Mouse (Mus musculus): ENCODE data around the gene Pnpla2. TPM values are rescaled to one million over a fixed set of nuclear protein-coding genes. Genes with fewer than 3 reads are reported as not detected.

Gene Pnpla2
- polyA plus RNA-seq, 1 experiment from 2014 or later, result 16.9 TPM

DNA sequence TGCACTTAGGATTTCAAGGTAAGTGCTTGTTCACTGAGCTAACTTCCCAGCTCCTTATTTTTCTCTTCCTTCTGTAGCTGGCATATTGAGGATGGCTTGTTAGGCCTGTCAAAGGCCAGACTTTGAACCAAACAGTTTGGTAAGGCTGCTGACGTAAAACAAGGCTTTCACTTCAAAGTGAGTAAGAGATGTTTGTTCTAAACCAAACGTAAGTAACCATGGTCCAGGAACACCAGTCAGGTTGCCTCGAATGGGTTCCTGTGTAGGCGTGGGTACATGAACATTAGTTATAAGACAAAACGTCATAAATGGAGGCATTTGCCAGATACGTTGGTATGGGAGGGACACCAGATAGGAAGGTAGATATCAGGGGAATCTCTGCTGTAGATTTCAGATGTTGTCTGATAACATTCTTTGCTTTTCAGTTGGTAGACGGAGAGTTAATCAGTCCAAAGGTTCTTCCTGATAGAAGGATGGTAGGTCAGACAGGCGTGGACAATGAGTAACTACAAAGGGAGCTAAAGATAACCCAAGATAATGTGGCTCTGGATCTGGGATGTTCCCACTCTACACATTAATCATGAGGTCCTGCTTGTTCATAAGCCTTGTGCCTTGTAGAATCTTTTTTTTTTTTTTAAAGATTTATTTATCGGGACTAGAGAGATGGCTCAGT is 34.8 kb upstream of the Pnpla2 start:
- no peak overlapping the region for H3K4me2 ChIP-seq
- H3K9me3 ChIP-seq, result no peaks in the 10 kb centered on the region
- H3K9ac ChIP-seq, result no peak overlapping the region
- WGBS, result 80% methylated on average over 9 of the region's 9 CpGs
- no peak for ATAC-seq (ENCODE audit: insufficient number of reproducible peaks, low FRiP score, low TSS enrichment, low read depth)
- no peak overlapping the region for H3K4me3 ChIP-seq
- H3K36me3 ChIP-seq, result no peaks in the 10 kb centered on the region
- no peaks in the 10 kb centered on the region for H3K27me3 ChIP-seq
- no peak overlapping the region for H3K27ac ChIP-seq
- H3K4me1 ChIP-seq, result no peaks in the 10 kb centered on the region

DNA sequence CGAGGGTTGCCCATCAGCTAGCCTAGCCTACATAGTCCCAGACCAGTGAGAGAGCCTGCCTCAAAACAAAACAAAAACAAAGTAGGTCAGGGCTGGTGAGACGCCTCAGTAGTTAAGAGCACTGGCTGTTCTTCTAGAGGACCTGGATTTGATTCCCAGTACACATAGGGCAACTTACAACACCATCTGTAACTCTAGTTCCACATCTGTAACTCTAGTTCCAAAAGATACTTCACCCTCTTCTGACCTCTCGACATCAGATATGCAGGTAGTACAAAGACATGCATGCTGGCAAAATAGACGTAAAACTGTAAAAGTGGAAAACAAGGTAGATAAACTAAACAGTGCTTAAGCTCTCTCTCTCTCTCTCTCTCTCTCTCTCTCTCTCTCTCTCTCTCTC is 31.2 kb upstream of the Pnpla2 start:
- no peaks in the 10 kb centered on the region for H3K4me1 ChIP-seq
- no peak for ATAC-seq (ENCODE audit: insufficient number of reproducible peaks, low FRiP score, low TSS enrichment, low read depth)
- 67% methylated on average over 4 of the region's 4 CpGs for WGBS

DNA sequence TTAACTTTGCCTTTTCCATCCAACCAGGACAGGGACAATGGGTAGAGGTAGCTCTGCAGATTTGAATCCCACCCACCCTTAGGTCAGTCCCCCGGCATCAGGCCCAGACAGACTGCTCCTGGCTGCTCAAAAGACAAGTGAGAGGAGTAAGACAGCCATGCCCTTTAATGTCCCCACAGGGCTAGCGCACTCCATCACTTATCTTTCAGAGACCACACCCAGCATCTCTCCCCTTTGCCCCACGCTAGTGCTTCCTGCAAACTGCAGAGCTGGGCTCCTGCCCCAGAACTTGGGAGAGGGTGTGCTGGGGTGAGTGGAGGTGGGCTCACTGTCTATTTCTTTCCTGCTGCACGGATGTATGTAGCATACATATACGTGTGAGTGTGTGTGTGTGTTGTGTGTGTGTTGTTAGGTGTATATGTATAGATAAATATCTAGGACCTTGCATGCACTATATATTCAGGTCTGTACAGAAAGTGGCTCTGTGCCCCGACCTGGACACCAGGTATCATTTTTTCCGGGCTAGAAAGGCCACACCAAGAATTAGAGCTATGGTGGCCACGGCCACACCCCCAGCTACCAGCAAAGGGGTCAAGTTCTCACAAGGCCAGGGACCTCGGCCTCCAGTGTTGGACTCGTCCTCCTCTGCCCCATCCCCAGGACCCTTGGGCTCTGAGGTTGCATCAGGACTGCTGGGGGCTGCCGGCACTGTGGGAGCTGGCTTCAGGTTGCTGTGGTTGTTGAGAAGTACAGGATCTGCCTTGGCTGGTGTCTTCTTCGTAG is 27.9 kb upstream of the Pnpla2 start:
- Histone ChIP-seq H3K4me1 (peaks cover 11% of the 10 kb centered on the region), H3K36me3 (peaks cover 21% of the 10 kb centered on the region), H3K27me3 (no peaks in the 10 kb centered on the region), H3K4me2 (no peak overlapping the region), H3K9ac (no peak overlapping the region), H3K27ac (no peak overlapping the region), H3K4me3 (no peak overlapping the region), H3K9me3 (no peaks in the 10 kb centered on the region)
- 82% methylated on average over 12 of the region's 12 CpGs for WGBS
- ATAC-seq (ENCODE audit: insufficient number of reproducible peaks, low FRiP score, low TSS enrichment, low read depth), result no peak

More for the DNA sequence above, 31.2 kb upstream of the Pnpla2 start:
- Histone ChIP-seq H3K27me3 (no peaks in the 10 kb centered on the region), H3K4me2 (no peak overlapping the region), H3K9ac (no peak overlapping the region), H3K9me3 (no peaks in the 10 kb centered on the region), H3K4me3 (no peak overlapping the region), H3K27ac (no peak overlapping the region), H3K36me3 (no peaks in the 10 kb centered on the region)

DNA sequence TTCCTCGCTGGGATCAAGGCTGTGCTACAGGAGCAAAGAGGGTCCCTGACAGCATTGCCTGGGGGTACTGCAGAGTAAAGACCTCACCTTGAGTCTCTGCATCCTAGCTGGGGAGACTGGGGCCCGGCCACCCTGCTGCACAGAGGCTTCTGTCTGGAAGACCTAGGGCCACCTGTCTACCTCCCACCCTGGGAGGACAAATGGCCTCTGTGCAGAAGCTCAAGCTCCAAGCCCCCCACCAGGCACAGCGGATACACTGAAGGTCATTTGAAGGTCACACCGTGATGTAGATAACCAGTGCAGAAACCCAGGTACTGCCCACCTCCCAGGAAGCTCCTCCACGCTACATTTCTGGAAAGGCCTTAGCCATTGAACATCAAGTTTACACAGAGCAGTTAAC is 26.3 kb upstream of the Pnpla2 start:
- H3K4me3 ChIP-seq, result peak overlapping the region; percentile 19; the same call in 1 of the 2 replicates
- peaks cover 35% of the 10 kb centered on the region for H3K36me3 ChIP-seq
- ATAC-seq (ENCODE audit: insufficient number of reproducible peaks, low FRiP score, low TSS enrichment, low read depth), result no peak
- H3K27me3 ChIP-seq, result no peaks in the 10 kb centered on the region
- peaks cover 26% of the 10 kb centered on the region for H3K4me1 ChIP-seq
- H3K4me2 ChIP-seq, result peak overlapping the region; percentile 38
- no peak overlapping the region for H3K9ac ChIP-seq
- no peaks in the 10 kb centered on the region for H3K9me3 ChIP-seq
- H3K27ac ChIP-seq, result no peak overlapping the region
- 53% methylated on average over 5 of the region's 5 CpGs for WGBS

- Histone ChIP-seq H3K4me3 (peak within 1 kb of the TSS; percentile 19), H3K4me1 (peaks cover 32% of the 10 kb centered on the region), H3K27ac (no peak within 1 kb of the TSS), H3K4me2 (peak within 1 kb of the TSS; percentile 38), H3K27me3 (no peaks in the 10 kb centered on the region), H3K36me3 (peaks cover 38% of the 10 kb centered on the region), H3K9me3 (no peaks in the 10 kb centered on the region), H3K9ac (no peak within 1 kb of the TSS)
- 3% methylated on average over 19 of the region's 19 CpGs for WGBS
- ATAC-seq (ENCODE audit: insufficient number of reproducible peaks, low FRiP score, low TSS enrichment, low read depth), result no peak
Measured at GRCm38 (mm10) chr7:141429310-141429709, 25.7 kb upstream of the Pnpla2 start, which contains the start of gene Cend1. TSS of gene Cend1 (minus strand) at chr7:141429491.

- Histone ChIP-seq H3K9ac (no peak overlapping the region), H3K27ac (no peak overlapping the region), H3K9me3 (no peaks in the 10 kb centered on the region), H3K27me3 (no peaks in the 10 kb centered on the region), H3K4me2 (no peak overlapping the region), H3K36me3 (peaks cover 38% of the 10 kb centered on the region), H3K4me3 (no peak overlapping the region), H3K4me1 (peaks cover 39% of the 10 kb centered on the region)
- 62% methylated on average over 9 of the region's 9 CpGs for WGBS
- no peak for ATAC-seq (ENCODE audit: insufficient number of reproducible peaks, low FRiP score, low TSS enrichment, low read depth)
Measured at GRCm38 (mm10) chr7:141429840-141430584, 25.0 kb upstream of the Pnpla2 start.

GRCm38 (mm10) chr7:141430585-141431240 is 24.3 kb upstream of the Pnpla2 start:
- Histone ChIP-seq H3K9me3 (no peaks in the 10 kb centered on the region), H3K4me1 (peaks cover 45% of the 10 kb centered on the region), H3K27ac (no peak overlapping the region), H3K4me2 (no peak overlapping the region), H3K27me3 (no peaks in the 10 kb centered on the region), H3K4me3 (no peak overlapping the region), H3K9ac (no peak overlapping the region), H3K36me3 (peaks cover 38% of the 10 kb centered on the region)
- no peak for ATAC-seq (ENCODE audit: insufficient number of reproducible peaks, low FRiP score, low TSS enrichment, low read depth)
- WGBS, result 91% methylated on average over 9 of the region's 9 CpGs

GRCm38 (mm10) chr7:141431434-141432185 is 23.4 kb upstream of the Pnpla2 start:
- no peak for ATAC-seq (ENCODE audit: insufficient number of reproducible peaks, low FRiP score, low TSS enrichment, low read depth)
- no peak overlapping the region for H3K4me3 ChIP-seq
- no peaks in the 10 kb centered on the region for H3K9me3 ChIP-seq
- no peak overlapping the region for H3K4me2 ChIP-seq
- H3K27me3 ChIP-seq, result no peaks in the 10 kb centered on the region
- H3K4me1 ChIP-seq, result peaks cover 53% of the 10 kb centered on the region
- H3K9ac ChIP-seq, result no peak overlapping the region
- H3K36me3 ChIP-seq, result peaks cover 38% of the 10 kb centered on the region
- 92% methylated on average over 19 of the region's 19 CpGs for WGBS
- H3K27ac ChIP-seq, result no peak overlapping the region

- Histone ChIP-seq H3K4me3 (no peak overlapping the region), H3K36me3 (peaks cover 38% of the 10 kb centered on the region), H3K4me2 (no peak overlapping the region), H3K4me1 (peaks cover 59% of the 10 kb centered on the region), H3K27ac (no peak overlapping the region), H3K27me3 (no peaks in the 10 kb centered on the region), H3K9ac (no peak overlapping the region), H3K9me3 (no peaks in the 10 kb centered on the region)
- WGBS, result 83% methylated on average over 8 of the region's 8 CpGs
- ATAC-seq (ENCODE audit: insufficient number of reproducible peaks, low FRiP score, low TSS enrichment, low read depth), result no peak
Measured at GRCm38 (mm10) chr7:141432186-141432611, 22.8 kb upstream of the Pnpla2 start.

- Histone ChIP-seq H3K27me3 (no peaks in the 10 kb centered on the region), H3K9me3 (no peaks in the 10 kb centered on the region), H3K4me3 (no peak overlapping the region), H3K4me1 (peaks cover 64% of the 10 kb centered on the region), H3K36me3 (peaks cover 38% of the 10 kb centered on the region), H3K27ac (no peak overlapping the region), H3K4me2 (no peak overlapping the region), H3K9ac (no peak overlapping the region)
- 76% methylated on average over 6 of the region's 6 CpGs for WGBS
- ATAC-seq (ENCODE audit: insufficient number of reproducible peaks, low FRiP score, low TSS enrichment, low read depth), result no peak
Measured at GRCm38 (mm10) chr7:141432741-141433516, 22.1 kb upstream of the Pnpla2 start.
